Mouse (Mus musculus) limb, embryonic 14.5 days (tissue): ENCODE data around the gene Myl4. TPM values are rescaled to one million over a fixed set of nuclear protein-coding genes. Genes with fewer than 3 reads are reported as not detected.

Experiments used
- ATAC-seq: fragments of 200-750 bp; cut with Nextera tagmentation; 2 replicates; pipeline ENCODE4 v1.8.0; 2017; ENCODE audit warnings: low read depth, moderate number of reproducible peaks, moderate TSS enrichment; ENCODE audit not compliant: low FRiP score
- DNase-seq: peaks from one replicate; pipeline ENCODE4 v3.0.0-alpha.2; 2015; ENCODE audit warnings: low spot score
- H3K27ac ChIP-seq: fragments of 300-500 bp; sonication (generic); replicated peaks from 2 replicates; pipeline ENCODE4 v1.5.1; 2014; ENCODE audit warnings: low read depth, mild to moderate bottlenecking, low read length, moderate library complexity, mixed read lengths
- H3K27me3 ChIP-seq: fragments of 300-500 bp; sonication (generic); 2 replicates; pipeline ENCODE4 v1.6.1; 2014; ENCODE audit warnings: low read length, mixed read lengths; ENCODE audit not compliant: control insufficient read depth, insufficient read depth
- H3K36me3 ChIP-seq: fragments of 300-500 bp; sonication (generic); 2 replicates; pipeline ENCODE4 v1.6.1; 2014; ENCODE audit warnings: mild to moderate bottlenecking, low read length, moderate library complexity, mixed read lengths; ENCODE audit not compliant: control insufficient read depth, insufficient read depth
- H3K4me1 ChIP-seq: fragments of 300-500 bp; sonication (generic); 2 replicates; pipeline ENCODE4 v1.6.1; 2014; ENCODE audit warnings: antibody characterized with exemption, low read length, mixed read lengths; ENCODE audit not compliant: control insufficient read depth, insufficient read depth
- H3K4me2 ChIP-seq: fragments of 300-500 bp; sonication (generic); replicated peaks from 2 replicates; pipeline ENCODE4 v1.6.1; 2014; ENCODE audit warnings: low read depth, mild to moderate bottlenecking, low read length, moderate library complexity; ENCODE audit not compliant: severe bottlenecking
- H3K4me3 ChIP-seq: fragments of 300-500 bp; sonication (generic); replicated peaks from 2 replicates; pipeline ENCODE4 v1.5.1; 2014; ENCODE audit warnings: low read length
- H3K9ac ChIP-seq: fragments of 300-500 bp; sonication (generic); 2 replicates; pipeline ENCODE4 v1.6.1; 2014; ENCODE audit warnings: mild to moderate bottlenecking, low read depth, low read length, moderate library complexity; ENCODE audit not compliant: severe bottlenecking
- H3K9me3 ChIP-seq: fragments of 300-500 bp; sonication (generic); 2 replicates; pipeline ENCODE4 v1.6.1; 2016; ENCODE audit warnings: low read length; ENCODE audit not compliant: control insufficient read depth
- POLR2A ChIP-seq: fragments of 200-500 bp; IDR thresholded peaks from 2 replicates; pipeline ENCODE4 v1.8.0; 2012; ENCODE audit warnings: inconsistent platforms, mild to moderate bottlenecking, moderate library complexity, borderline replicate concordance; ENCODE audit not compliant: insufficient read depth, insufficient read length; ENCODE audit errors: extremely low read depth
- WGBS: fragments of 180-500 bp; shearing (Covaris S2); extraction: QIAGEN DNeasy Blood & Tissue Kit; methylation state at CpG from one replicate; pipeline ENCODE4 v1.1.7; 2014; 5-methylcytosine and 5-hydroxymethylcytosine counted together
- polyA plus RNA-seq, 2 experiments: library from polyadenylated mRNA; depleted of rRNA in 1 of 2; stranded (reverse) in 1 of 2; unstranded in 1 of 2; fragments of >200 nt; fragmentation: Nextera tagmentation in 1 of 2; extraction: Ambion mirVana in 1 of 2; gene quantifications; 2 replicates each; pipeline versions ENCODE4 v1.2.1 to v1.2.3; 2012 to 2014

The Myl4 gene
- polyA plus RNA-seq, 2 experiments, result 218 to 305 TPM

DNA sequence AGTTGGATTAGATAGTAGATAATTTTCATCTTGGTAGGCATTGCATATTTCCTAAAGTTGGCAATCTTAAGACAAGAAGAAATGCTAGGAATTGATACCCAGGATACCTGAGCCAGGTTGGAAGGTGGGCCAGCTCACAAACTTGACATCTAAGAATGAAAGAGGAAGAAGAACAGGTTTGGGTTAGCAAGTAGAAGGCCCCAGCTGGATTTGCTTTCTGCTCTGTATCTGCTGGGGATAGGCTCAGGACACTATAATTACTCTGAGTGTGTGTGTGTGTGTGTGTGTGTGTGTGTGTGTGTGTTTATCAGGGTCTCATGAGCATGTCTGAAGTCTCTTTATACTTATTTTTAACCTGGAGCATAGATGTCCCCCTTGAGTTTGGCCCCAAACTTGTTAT is 76.2 kb downstream of the Myl4 start:
- no peak for ATAC-seq
- TF ChIP-seq POLR2A, result no peak
- H3K36me3 ChIP-seq, result no peaks in the 10 kb centered on the region
- H3K4me2 ChIP-seq, result no peak overlapping the region
- no peak overlapping the region for H3K27ac ChIP-seq
- H3K9ac ChIP-seq, result no peak overlapping the region
- no peaks in the 10 kb centered on the region for H3K9me3 ChIP-seq
- H3K27me3 ChIP-seq, result no peaks in the 10 kb centered on the region
- H3K4me3 ChIP-seq, result no peak overlapping the region
- peaks cover 15% of the 10 kb centered on the region for H3K4me1 ChIP-seq
- DNase-seq, result no peak

DNA sequence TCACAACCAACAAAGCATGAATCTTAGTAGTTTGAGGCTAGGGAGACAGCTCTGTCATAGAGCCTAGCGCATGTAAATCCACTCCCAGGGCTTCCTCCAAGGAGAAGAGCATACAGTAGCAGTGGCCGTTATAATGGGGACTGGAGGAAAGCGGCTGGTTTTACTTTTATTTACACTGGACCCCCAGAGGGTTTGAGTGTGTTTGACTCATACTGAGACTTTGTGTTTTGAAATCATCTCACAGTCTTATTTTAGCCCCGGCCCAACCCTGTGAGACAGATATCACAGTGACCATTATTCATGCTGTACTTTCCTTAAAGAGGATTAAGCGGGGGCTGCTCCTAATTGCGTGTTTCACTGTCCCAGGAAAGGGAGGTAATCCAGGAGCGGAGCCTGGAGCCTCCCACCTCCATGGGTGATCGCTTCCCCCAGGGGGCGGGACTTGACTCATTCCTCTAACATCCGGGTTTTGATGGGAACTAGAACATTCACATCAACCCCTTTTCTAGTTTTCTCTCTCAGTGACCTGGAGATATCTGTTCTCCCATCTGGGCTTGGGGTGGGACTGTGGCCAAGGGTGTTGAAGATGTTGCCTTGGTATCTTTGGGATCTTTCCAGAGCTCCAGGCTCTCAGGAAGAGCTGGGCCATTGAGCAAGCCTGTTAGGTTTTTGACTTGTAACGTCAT is 77.3 kb downstream of the Myl4 start:
- ATAC-seq (no peak), DNase-seq (no peak)
- no peaks in the 10 kb centered on the region for H3K36me3 ChIP-seq
- no peak overlapping the region for H3K27ac ChIP-seq
- peaks cover 15% of the 10 kb centered on the region for H3K4me1 ChIP-seq
- H3K9me3 ChIP-seq, result no peaks in the 10 kb centered on the region
- no peak overlapping the region for H3K4me3 ChIP-seq
- no peak overlapping the region for H3K4me2 ChIP-seq
- no peaks in the 10 kb centered on the region for H3K27me3 ChIP-seq
- 63% methylated on average over 11 of the region's 11 CpGs for WGBS
- no peak for TF ChIP-seq POLR2A
- H3K9ac ChIP-seq, result no peak overlapping the region

DNA sequence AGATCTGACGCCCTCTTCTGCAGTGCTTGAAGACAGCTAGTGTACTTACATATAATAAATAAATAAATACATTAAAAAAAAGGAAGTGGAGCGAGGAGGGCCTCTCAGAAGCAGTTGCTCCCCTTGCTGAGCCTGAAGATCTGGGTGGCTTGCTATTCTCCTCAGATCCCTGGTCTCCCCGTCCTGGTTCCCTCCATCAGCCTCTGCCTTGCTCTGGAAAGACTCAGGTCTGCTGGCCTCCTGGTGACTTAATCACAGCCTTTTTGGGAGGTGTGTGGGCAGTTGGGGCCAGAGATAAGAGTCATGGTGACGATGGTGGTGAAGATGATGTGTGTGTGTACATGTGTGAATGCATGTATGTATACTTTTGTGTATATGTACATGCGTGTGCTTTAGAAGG is 78.1 kb downstream of the Myl4 start:
- DNase-seq (no peak), ATAC-seq (no peak)
- no peak overlapping the region for H3K4me2 ChIP-seq
- 80% methylated on average over 5 of the region's 5 CpGs for WGBS
- no peaks in the 10 kb centered on the region for H3K9me3 ChIP-seq
- H3K4me1 ChIP-seq, result peaks cover 15% of the 10 kb centered on the region
- H3K36me3 ChIP-seq, result no peaks in the 10 kb centered on the region
- no peak overlapping the region for H3K9ac ChIP-seq
- H3K27ac ChIP-seq, result no peak overlapping the region
- no peaks in the 10 kb centered on the region for H3K27me3 ChIP-seq
- TF ChIP-seq POLR2A, result no peak
- no peak overlapping the region for H3K4me3 ChIP-seq

DNA sequence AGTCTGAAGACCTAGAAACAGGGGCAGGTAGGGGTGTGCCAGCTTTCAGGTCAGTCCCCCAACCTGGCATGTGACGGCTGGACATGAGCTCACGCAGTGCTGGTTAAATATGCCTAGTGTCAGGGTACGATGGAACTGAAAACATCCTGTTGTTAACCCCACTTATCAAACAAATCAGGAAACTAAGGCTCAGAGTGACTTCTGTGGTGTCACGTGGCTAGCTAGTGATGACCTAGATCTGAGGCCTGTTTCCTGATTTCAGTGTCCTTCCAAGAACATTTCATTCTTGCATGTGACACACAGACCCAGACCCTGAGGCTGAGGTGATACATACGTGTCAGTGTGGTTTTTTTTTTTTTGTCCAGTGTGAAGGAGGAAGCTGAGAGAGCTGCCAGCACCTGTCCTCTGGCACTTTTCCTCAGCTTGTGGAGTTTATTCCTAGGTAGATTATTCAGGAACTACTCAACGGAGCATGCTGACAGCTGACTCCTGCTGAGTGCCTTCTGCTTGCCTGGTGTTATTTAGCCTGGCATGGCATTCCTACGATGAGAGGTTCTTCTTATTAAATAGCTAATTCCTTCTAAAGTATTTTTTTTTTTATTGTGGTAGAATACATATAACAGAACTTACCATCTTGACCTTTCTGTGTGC is 79.8 kb downstream of the Myl4 start:
- H3K27me3 ChIP-seq, result no peaks in the 10 kb centered on the region
- peaks cover 6% of the 10 kb centered on the region; the same call in 1 of the 2 replicates for H3K4me1 ChIP-seq
- DNase-seq (no peak), ATAC-seq (no peak)
- H3K4me2 ChIP-seq, result no peak overlapping the region
- no peak overlapping the region for H3K27ac ChIP-seq
- no peak overlapping the region for H3K4me3 ChIP-seq
- no peaks in the 10 kb centered on the region for H3K9me3 ChIP-seq
- no peak overlapping the region for H3K9ac ChIP-seq
- WGBS, result 73% methylated on average over 7 of the region's 7 CpGs
- TF ChIP-seq POLR2A, result no peak
- no peaks in the 10 kb centered on the region for H3K36me3 ChIP-seq

DNA sequence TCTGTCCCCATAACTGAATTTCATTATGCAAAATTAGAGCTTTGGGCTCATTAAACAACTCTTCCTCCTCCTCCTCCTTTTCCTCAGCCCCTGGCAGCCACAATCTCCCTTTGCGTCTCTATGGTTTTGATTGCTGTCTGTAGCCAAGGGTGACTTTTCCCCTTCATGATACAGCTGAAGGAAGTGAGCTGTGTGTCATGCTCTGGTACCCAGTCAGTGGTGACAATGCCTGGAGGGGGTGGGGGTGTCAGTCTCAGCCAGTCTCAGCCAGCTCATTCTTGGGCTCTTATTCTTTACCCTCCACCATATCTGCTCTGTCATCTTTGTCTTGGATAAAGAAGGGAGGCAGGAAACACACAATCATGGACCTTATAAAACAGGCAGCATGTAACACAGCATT is 80.8 kb downstream of the Myl4 start:
- Histone ChIP-seq H3K27me3 (no peaks in the 10 kb centered on the region), H3K27ac (no peak overlapping the region), H3K4me1 (no peaks in the 10 kb centered on the region), H3K4me2 (no peak overlapping the region), H3K4me3 (no peak overlapping the region), H3K9me3 (no peaks in the 10 kb centered on the region), H3K9ac (no peak overlapping the region), H3K36me3 (no peaks in the 10 kb centered on the region)
- ATAC-seq, result no peak
- TF ChIP-seq POLR2A, result no peak
- 48% methylated on average over 1 of the region's 1 CpGs for WGBS
- DNase-seq, result no peak
